Mouse (Mus musculus): ENCODE measurements around the gene Sarm1. TPM values are rescaled to one million over a fixed set of nuclear protein-coding genes. Genes with fewer than 3 reads are reported as not detected.
A peak's percentile ranks its signal among the peaks of the same experiment; 100 is the strongest.
"Not testable (repeated sequence)": the region's sequence is repeated elsewhere in the genome, so short reads cannot be mapped to it uniquely, and the experiment has no call there.

Sarm1 gene
- total RNA-seq (2021), result 10 to 100 TPM; 34.3 to 36.5 TPM

DNA sequence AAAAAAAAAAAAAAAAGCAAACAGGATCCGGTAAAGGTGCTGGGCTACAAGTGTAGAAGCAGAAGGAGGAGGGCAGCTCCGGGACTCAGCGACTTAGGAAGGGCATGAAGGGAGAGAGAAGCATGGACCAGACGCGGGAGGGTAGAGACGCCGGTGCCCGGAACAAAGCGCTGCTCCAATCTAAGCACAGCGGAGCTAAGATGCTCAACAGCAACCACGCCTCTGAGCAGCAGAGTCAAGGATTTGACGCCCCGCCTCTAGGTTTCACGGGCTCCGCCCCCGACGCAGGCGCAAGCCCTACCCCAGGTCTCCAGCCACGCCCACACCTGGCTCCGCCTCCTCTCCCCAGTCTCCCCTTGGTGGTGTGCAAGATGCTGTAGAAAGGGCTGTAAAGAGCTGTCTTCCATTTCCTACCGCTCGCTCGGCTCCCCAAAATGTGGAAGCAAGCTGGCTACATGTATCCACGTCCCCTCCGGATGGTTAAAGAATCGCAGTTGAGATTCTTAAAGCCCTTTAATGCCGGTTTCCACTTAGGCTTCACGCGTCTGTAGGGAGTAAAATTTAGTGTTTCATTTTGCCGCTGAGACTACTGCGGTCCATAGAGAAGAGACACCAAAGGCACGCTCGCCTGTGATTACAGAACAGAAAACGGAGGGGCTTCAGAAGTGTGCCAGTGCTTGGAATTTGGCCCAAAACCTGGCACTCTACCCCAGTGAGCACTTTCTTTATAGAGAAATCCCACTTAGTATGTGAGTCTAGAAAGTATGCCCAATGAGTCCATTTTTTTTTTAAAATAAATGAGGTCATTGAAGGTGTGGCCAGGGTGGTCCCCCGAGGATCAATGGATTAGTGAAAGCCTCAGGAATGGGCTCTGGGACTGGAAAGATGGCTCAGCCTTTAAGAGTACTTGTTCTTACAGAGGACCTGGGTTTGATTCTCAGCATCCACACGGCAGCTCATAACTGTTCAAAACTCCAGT lies at the start of gene Sarm1:
TSS of gene Sarm1 (minus strand) at position 211 of the 979 bp plus-strand sequence.
- intact Hi-C loops (cut with DNase I), result loop anchor here (1.0 kb wide), 1 partner anchor 14 kb away; the partner anchor contains the start of genes Poldip2 and Tmem199
- DNase-seq (ENCODE audit: low spot score in 2 of 2), result peak; percentile 93 to 98

DNA sequence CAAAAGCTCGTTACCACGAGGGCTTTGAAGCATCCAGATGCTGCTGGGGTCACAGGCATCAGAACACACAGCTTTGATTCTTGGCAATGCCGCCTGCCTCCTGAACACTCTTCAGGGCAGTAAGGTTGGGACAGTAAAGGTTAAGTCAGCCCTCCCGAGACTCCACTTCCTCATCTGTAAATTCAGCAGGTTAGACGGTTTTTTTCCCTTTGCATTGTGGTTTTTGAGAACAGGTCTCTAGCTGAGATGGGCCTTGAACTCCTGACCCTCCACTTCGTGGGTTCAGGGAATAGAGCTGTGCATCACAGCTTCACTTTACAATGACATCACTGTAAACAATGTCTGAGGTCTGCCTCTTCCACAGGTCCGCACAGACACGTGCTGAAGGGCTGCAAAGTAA lies 47.6 kb upstream of the Sarm1 start:
- no peak for DNase-seq (ENCODE audit: low spot score in 2 of 2)
- intact Hi-C loops (cut with DNase I), result no loop called here

GRCm38 (mm10) chr11:78544449-78545111 lies 47.0 kb upstream of the Sarm1 start:
- intact Hi-C loops (cut with DNase I), result no loop called here

DNA sequence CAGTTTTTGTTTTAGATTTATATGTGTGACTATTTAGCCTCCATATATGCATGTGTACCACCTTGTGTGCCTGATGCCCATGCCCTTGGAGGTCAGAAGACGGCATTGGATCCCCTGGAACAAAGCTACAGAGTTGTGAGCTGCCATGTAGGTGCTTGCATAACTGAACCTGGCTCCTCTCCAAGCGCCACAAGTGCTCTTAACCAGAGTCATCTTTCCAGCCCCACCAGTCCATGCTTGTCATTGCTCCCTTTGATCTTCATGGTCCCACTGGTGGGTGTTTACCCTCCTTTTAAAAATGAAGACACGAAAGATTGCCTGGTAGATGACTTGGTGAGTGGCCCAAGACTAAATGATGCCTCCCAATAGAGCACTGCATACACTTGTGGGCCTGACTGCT lies 42.8 kb upstream of the Sarm1 start:
- no peak for DNase-seq (ENCODE audit: low spot score in 2 of 2)
- intact Hi-C loops (cut with DNase I), result no loop called here

More at GRCm38 (mm10) chr11:78544449-78545111, 47.0 kb upstream of the Sarm1 start:
- no peak for DNase-seq (ENCODE audit: low spot score in 2 of 2)

GRCm38 (mm10) chr11:78536690-78537084 lies 39.1 kb upstream of the Sarm1 start:
- no peak for DNase-seq (ENCODE audit: low spot score in 2 of 2)
- intact Hi-C loops (cut with DNase I), result loop anchor here (1.0 kb wide), 2 partner anchors 14 to 24 kb away; partner anchors contain the start of genes Poldip2, Tmem199 and Tmem97

DNA sequence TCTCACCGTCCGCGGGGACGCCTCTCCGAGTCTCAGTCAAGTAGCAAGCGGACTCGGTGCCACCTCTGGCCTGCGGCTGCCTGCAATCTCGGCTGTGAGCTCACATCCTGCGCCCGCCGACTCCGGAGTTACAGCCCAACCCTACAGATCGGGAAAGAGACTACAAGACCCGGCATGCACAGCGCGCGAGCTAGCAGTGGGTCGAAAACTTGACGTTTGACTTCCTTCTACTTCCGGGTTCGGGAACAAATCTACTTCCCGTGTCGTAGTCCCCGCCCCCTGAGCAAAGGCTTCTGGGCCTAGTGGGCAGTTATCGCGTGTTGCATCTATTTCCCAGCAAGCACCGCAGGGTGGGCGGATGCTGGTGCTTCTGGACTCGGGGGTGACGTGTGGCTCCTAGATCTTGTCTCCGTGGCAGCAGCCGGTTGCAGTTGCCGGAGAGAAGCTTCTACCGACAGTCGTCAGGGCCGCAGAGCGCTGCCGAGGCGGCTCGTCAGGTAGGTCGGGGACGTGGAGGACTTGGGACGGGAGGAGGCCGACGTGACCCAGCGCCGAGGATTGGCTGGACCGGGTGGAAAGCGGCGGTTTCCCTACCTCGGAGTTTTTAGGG lies 38.6 kb upstream of the Sarm1 start, which contains the start of the genes Tnfaip1 and Ift20:
TSS of gene Tnfaip1 (minus strand) at position 253 of the 610 bp plus-strand sequence.
TSS of gene Ift20 (plus strand) at position 282 of the 610 bp plus-strand sequence.
- intact Hi-C loops (cut with DNase I), result loop anchor here (1.0 kb wide), 2 partner anchors 14 to 24 kb away; partner anchors contain the start of genes Poldip2, Tmem199 and Tmem97

GRCm38 (mm10) chr11:78535376-78536079 lies 38.0 kb upstream of the Sarm1 start:
- intact Hi-C loops (cut with DNase I), result loop anchor here (1.0 kb wide), 2 partner anchors 15 to 23 kb away; partner anchors contain the start of genes Poldip2, Tmem199 and Tmem97
- peak in 1 of 2 experiments; percentile 39 for DNase-seq (ENCODE audit: low spot score in 2 of 2)

More for the DNA sequence above, 38.6 kb upstream of the Sarm1 start, which contains the start of the genes Tnfaip1 and Ift20:
- peak; percentile 97 to 100 for DNase-seq (ENCODE audit: low spot score in 2 of 2)

DNA sequence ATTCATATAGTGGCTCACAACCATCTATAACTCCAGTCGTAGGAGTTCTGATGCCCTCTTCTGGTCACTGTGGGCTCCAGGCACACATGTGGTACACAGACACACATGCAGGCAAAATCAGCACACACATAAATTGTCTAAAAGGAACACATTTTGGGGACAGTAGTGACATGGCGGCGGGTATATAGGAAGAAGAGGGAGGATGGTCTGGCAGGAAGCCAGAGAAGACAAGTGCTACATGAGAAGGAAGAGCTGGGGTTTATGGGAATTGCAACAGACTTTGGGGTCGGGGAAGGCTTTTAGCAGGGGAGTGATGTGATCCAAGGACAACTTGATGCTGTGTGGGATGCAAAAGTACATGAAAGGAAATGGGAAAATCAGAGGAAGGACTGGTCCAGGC lies 37.0 kb upstream of the Sarm1 start:
- no peak for DNase-seq (ENCODE audit: low spot score in 2 of 2)
- intact Hi-C loops (cut with DNase I), result no loop called here

DNA sequence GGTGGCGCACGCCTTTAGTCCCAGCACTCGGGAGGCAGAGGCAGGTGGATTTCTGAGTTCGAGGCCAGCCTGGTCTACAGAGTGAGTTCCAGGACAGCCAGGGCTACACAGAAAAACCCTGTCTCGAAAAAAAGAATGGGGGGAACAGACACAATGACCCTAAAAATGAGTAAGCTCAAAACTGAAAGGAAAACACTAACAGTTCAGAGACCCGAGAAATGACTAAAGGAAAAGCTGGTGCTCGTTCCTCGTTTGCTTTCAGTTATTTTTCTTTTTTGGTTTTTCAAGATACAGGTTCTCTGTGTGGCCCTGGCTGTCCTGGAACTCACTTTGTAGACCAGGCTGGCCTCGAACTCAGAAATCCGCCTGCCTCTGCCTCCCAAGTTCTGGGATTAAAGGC lies 34.0 kb upstream of the Sarm1 start:
- intact Hi-C loops (cut with DNase I); DNase-seq (ENCODE audit: low spot score in 2 of 2): not testable (repeated sequence)

GRCm38 (mm10) chr11:78531046-78531445 lies 33.5 kb upstream of the Sarm1 start:
- intact Hi-C loops (cut with DNase I), result no loop called here
- no peak for DNase-seq (ENCODE audit: low spot score in 2 of 2)

- intact Hi-C loops (cut with DNase I), result no loop called here
- no peak for DNase-seq (ENCODE audit: low spot score in 2 of 2)
Measured at GRCm38 (mm10) chr11:78530001-78530400, 32.4 kb upstream of the Sarm1 start.

- intact Hi-C loops (cut with DNase I), result no loop called here
- DNase-seq (ENCODE audit: low spot score in 2 of 2), result no peak
Measured at GRCm38 (mm10) chr11:78528714-78529113, 31.2 kb upstream of the Sarm1 start.

- intact Hi-C loops (cut with DNase I), result no loop called here
- no peak for DNase-seq (ENCODE audit: low spot score in 2 of 2)
Measured at GRCm38 (mm10) chr11:78524838-78525237, 27.3 kb upstream of the Sarm1 start.

GRCm38 (mm10) chr11:78523241-78523955 lies 25.8 kb upstream of the Sarm1 start:
- no peak for DNase-seq (ENCODE audit: low spot score in 2 of 2)
- intact Hi-C loops (cut with DNase I), result no loop called here

GRCm38 (mm10) chr11:78522481-78522997 lies 25.0 kb upstream of the Sarm1 start:
- DNase-seq (ENCODE audit: low spot score in 2 of 2), result peak in 1 of 2 experiments; percentile 36
- intact Hi-C loops (cut with DNase I), result no loop called here

DNA sequence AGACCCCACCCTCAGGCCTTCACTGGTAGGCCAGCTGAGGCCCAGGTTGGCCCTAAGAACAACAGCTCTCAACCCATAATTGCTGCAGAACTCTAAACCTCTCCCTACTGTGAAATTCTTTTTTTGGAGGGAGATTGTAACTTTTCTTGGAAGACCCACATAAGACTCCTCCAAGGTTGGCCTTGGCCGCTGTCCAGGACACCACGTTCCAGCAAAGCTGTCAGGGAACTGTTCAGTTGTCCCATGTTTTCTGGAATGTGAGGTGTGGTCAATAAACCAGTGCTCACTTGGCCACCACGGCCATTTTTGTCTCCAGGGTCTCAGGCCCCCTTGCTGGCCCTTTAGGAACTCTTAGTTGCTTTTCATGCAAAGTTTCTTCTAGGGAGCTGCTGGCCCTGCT lies 24.3 kb upstream of the Sarm1 start:
- no peak for DNase-seq (ENCODE audit: low spot score in 2 of 2)
- intact Hi-C loops (cut with DNase I), result no loop called here

- intact Hi-C loops (cut with DNase I), result no loop called here
Measured at GRCm38 (mm10) chr11:78518931-78519330, 21.4 kb upstream of the Sarm1 start.

More at GRCm38 (mm10) chr11:78518931-78519330, 21.4 kb upstream of the Sarm1 start:
- DNase-seq (ENCODE audit: low spot score in 2 of 2), result no peak
